Mouse (Mus musculus): ENCODE data around the gene Pcca. TPM values are rescaled to one million over a fixed set of nuclear protein-coding genes. Genes with fewer than 3 reads are reported as not detected.
A peak's percentile ranks its signal among the peaks of the same experiment; 100 is the strongest.

Pcca gene
- total RNA-seq, 1 experiment from 2014 or later, result 118 TPM

- ATAC-seq (replicated peaks; ENCODE audit: low read depth, poor library complexity, severe bottlenecking), result no peak
These were observed 102.5 kb downstream of the Pcca start for GRCm38 (mm10) chr14:122636601-122637000.

- no peak for ATAC-seq (replicated peaks; ENCODE audit: low read depth, poor library complexity, severe bottlenecking)
These were observed 103.9 kb downstream of the Pcca start for GRCm38 (mm10) chr14:122637798-122638555.

GRCm38 (mm10) chr14:122639168-122639720 is 105.1 kb downstream of the Pcca start:
- no peak for ATAC-seq (replicated peaks; ENCODE audit: low read depth, poor library complexity, severe bottlenecking)

- no peak for ATAC-seq (replicated peaks; ENCODE audit: low read depth, poor library complexity, severe bottlenecking)
These were observed 108.3 kb downstream of the Pcca start for GRCm38 (mm10) chr14:122642432-122642831.

- ATAC-seq (replicated peaks; ENCODE audit: low read depth, poor library complexity, severe bottlenecking), result no peak
These were observed 114.1 kb downstream of the Pcca start for GRCm38 (mm10) chr14:122648214-122648613.

- no peak for ATAC-seq (replicated peaks; ENCODE audit: low read depth, poor library complexity, severe bottlenecking)
These were observed 115.3 kb downstream of the Pcca start for GRCm38 (mm10) chr14:122649336-122649950.

- ATAC-seq (replicated peaks; ENCODE audit: low read depth, poor library complexity, severe bottlenecking), result peak; percentile 73; the same call in 1 of the 2 replicates
These were observed 117.6 kb downstream of the Pcca start for GRCm38 (mm10) chr14:122651681-122652080.

- no peak for ATAC-seq (replicated peaks; ENCODE audit: low read depth, poor library complexity, severe bottlenecking)
These were observed 141.5 kb downstream of the Pcca start for GRCm38 (mm10) chr14:122675661-122676060.

GRCm38 (mm10) chr14:122683645-122684044 is 149.5 kb downstream of the Pcca start:
- no peak for ATAC-seq (replicated peaks; ENCODE audit: low read depth, poor library complexity, severe bottlenecking)

GRCm38 (mm10) chr14:122684250-122684649 is 150.1 kb downstream of the Pcca start:
- no peak for ATAC-seq (replicated peaks; ENCODE audit: low read depth, poor library complexity, severe bottlenecking)

- no peak for ATAC-seq (replicated peaks; ENCODE audit: low read depth, poor library complexity, severe bottlenecking)
These were observed 150.7 kb downstream of the Pcca start for GRCm38 (mm10) chr14:122684811-122685210.

- ATAC-seq (replicated peaks; ENCODE audit: low read depth, poor library complexity, severe bottlenecking), result no peak
These were observed 153.3 kb downstream of the Pcca start for GRCm38 (mm10) chr14:122687398-122687797.

- ATAC-seq (replicated peaks; ENCODE audit: low read depth, poor library complexity, severe bottlenecking), result no peak
These were observed 154.3 kb downstream of the Pcca start for GRCm38 (mm10) chr14:122688378-122688777.

GRCm38 (mm10) chr14:122689136-122689815 is 155.2 kb downstream of the Pcca start:
- no peak for ATAC-seq (replicated peaks; ENCODE audit: low read depth, poor library complexity, severe bottlenecking)

- peak; percentile 52; the same call in 1 of the 2 replicates for ATAC-seq (replicated peaks; ENCODE audit: low read depth, poor library complexity, severe bottlenecking)
These were observed 157.4 kb downstream of the Pcca start for GRCm38 (mm10) chr14:122691555-122691954.

GRCm38 (mm10) chr14:122700333-122700732 is 166.2 kb downstream of the Pcca start:
- no peak for ATAC-seq (replicated peaks; ENCODE audit: low read depth, poor library complexity, severe bottlenecking)

- ATAC-seq (replicated peaks; ENCODE audit: low read depth, poor library complexity, severe bottlenecking), result no peak
These were observed 179.7 kb downstream of the Pcca start for GRCm38 (mm10) chr14:122713793-122714192.

- ATAC-seq (replicated peaks; ENCODE audit: low read depth, poor library complexity, severe bottlenecking), result peak; percentile 89
These were observed 180.8 kb downstream of the Pcca start for GRCm38 (mm10) chr14:122714911-122715310.

GRCm38 (mm10) chr14:122716057-122716456 is 181.9 kb downstream of the Pcca start:
- ATAC-seq (replicated peaks; ENCODE audit: low read depth, poor library complexity, severe bottlenecking), result no peak

GRCm38 (mm10) chr14:122719496-122720080 is 185.5 kb downstream of the Pcca start:
- ATAC-seq (replicated peaks; ENCODE audit: low read depth, poor library complexity, severe bottlenecking), result no peak
